Mouse (Mus musculus) thymus, adult 2 months (tissue): Measurements from ENCODE around the gene Zfp385b. TPM values are rescaled to one million over a fixed set of nuclear protein-coding genes. Genes with fewer than 3 reads are reported as not detected.
A peak's percentile ranks its signal among the peaks of the same experiment; 100 is the strongest.

Experiments used
- DNase-seq: peaks from one replicate; pipeline ENCODE4 v3.0.0; 2021
- H3K27ac ChIP-seq: fragments of 200-500 bp; 2 replicates; pipeline ENCODE4 v1.5.1; 2012; ENCODE audit warnings: low read length, control low read depth; ENCODE audit not compliant: control insufficient read depth, insufficient read depth
- H3K27me3 ChIP-seq: fragments of 200-500 bp; 2 replicates; pipeline ENCODE4 v1.6.1; 2012; ENCODE audit warnings: mild to moderate bottlenecking, low read length, moderate library complexity, mixed read lengths; ENCODE audit not compliant: control insufficient read depth, insufficient read depth
- H3K36me3 ChIP-seq: fragments of 200-500 bp; 2 replicates; pipeline ENCODE4 v1.6.1; 2012; ENCODE audit warnings: mild to moderate bottlenecking, low read length, moderate library complexity; ENCODE audit not compliant: control insufficient read depth, insufficient read depth
- H3K4me1 ChIP-seq: fragments of 200-500 bp; replicated peaks from 2 replicates; pipeline ENCODE4 v1.6.1; 2012; ENCODE audit warnings: low read length; ENCODE audit not compliant: control insufficient read depth, insufficient read depth
- H3K4me3 ChIP-seq: fragments of 200-500 bp; 2 replicates; pipeline ENCODE4 v1.5.1; 2012; ENCODE audit warnings: mild to moderate bottlenecking, low read length, control low read depth, moderate library complexity; ENCODE audit not compliant: control insufficient read depth, insufficient read depth
- CTCF ChIP-seq: fragments of 200-500 bp; IDR thresholded peaks from 2 replicates; pipeline ENCODE4 v1.5.1; 2012; ENCODE audit warnings: mild to moderate bottlenecking, control low read depth, low read length, moderate library complexity, borderline replicate concordance; ENCODE audit not compliant: control insufficient read depth, poor library complexity, insufficient read depth; ENCODE audit errors: extremely low read depth
- POLR2A ChIP-seq: fragments of 200-500 bp; IDR thresholded peaks from 2 replicates; pipeline ENCODE4 v1.6.1; 2012; ENCODE audit warnings: mild to moderate bottlenecking, low read length, control low read depth, moderate library complexity; ENCODE audit not compliant: control insufficient read depth, poor library complexity, insufficient read depth; ENCODE audit errors: extremely low read depth
- WGBS: fragments of 180-500 bp; shearing (Covaris S2); methylation state at CpG from one replicate; pipeline ENCODE4 v1.1.7; 2018; 5-methylcytosine and 5-hydroxymethylcytosine counted together
- polyA plus RNA-seq: library from polyadenylated mRNA; depleted of rRNA; stranded (reverse); fragments of >200 nt; gene quantifications from 2 replicates; pipeline ENCODE4 v1.2.3, GENCODE M21; 2012

Gene Zfp385b
- polyA plus RNA-seq, 1 experiment, result 0.84 TPM

DNA sequence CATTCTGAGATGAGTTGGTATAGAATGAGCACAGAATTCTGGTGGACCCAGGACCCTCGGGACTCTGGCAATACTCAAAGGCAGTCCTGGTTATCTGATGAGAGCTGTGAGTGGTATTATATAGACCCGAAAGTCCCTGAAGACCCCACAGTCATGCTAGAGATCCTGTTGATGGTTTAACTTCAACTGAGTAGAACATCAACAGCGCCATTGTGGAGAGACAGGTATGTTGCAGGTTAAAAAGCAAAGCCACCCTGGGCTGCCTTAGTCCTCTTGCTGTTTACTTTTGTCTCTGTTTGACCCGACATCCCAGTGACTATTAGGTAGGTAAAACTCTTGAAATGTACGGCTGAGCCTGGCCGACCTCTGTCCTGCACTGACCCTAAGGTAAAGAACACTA is 431.3 kb downstream of the Zfp385b start:
- Histone ChIP-seq H3K27me3 (no peaks in the 10 kb centered on the region), H3K36me3 (no peaks in the 10 kb centered on the region), H3K4me3 (no peak overlapping the region), H3K4me1 (no peaks in the 10 kb centered on the region), H3K27ac (no peak overlapping the region)
- no peak for DNase-seq
- TF ChIP-seq CTCF (no peak), POLR2A (no peak)
- 89% methylated on average over 6 of the region's 6 CpGs for WGBS

DNA sequence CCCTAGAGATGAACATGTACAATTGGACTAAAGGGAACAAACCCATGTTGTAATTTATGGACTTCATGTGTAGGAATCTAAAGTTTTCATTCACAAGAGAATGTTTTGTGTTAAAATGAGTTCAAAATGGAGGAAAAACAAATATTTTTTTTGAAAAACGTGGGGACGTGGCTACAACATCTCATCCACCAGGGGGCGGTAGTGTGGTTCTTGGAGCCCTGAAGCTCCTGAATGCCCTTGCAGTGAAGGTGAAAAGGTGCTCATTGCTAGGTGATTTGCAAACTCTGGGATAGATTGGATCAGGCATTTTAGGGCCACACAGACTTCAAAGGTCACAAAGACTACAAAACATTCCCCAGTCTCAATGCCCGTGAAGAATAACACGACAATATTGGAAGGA is 432.9 kb downstream of the Zfp385b start:
- H3K27me3 ChIP-seq, result no peaks in the 10 kb centered on the region
- H3K4me3 ChIP-seq, result no peak overlapping the region
- WGBS, result 31% methylated on average over 5 of the region's 5 CpGs
- no peaks in the 10 kb centered on the region for H3K36me3 ChIP-seq
- TF ChIP-seq POLR2A, result no peak
- no peak for TF ChIP-seq CTCF
- H3K27ac ChIP-seq, result no peak overlapping the region
- peak; percentile 33 for DNase-seq
- H3K4me1 ChIP-seq, result no peaks in the 10 kb centered on the region

DNA sequence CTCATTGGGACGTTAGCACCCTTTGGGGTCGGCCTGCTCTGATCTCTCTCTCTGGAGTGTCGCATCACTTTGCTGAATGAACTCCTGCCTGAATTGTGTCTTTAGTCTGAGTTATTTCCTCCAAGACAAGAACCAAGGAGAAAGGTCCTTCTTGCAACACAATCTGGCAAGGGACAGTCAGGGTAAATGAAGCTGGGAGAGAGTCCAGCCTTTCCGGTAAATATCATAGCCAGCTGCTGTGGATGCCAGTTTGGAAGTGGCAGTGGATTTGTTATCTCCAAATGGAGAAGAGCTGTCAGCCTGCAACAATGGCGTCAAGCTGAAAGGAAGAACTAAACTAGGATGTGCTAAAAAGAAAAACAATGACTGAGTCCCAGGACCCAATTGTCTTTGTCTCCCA is 436.7 kb downstream of the Zfp385b start:
- H3K36me3 ChIP-seq, result no peaks in the 10 kb centered on the region
- H3K27me3 ChIP-seq, result no peaks in the 10 kb centered on the region
- DNase-seq, result no peak
- no peak overlapping the region for H3K4me3 ChIP-seq
- no peak overlapping the region for H3K27ac ChIP-seq
- WGBS, result 87% methylated on average over 5 of the region's 5 CpGs
- TF ChIP-seq POLR2A (no peak), CTCF (no peak)
- no peaks in the 10 kb centered on the region for H3K4me1 ChIP-seq

DNA sequence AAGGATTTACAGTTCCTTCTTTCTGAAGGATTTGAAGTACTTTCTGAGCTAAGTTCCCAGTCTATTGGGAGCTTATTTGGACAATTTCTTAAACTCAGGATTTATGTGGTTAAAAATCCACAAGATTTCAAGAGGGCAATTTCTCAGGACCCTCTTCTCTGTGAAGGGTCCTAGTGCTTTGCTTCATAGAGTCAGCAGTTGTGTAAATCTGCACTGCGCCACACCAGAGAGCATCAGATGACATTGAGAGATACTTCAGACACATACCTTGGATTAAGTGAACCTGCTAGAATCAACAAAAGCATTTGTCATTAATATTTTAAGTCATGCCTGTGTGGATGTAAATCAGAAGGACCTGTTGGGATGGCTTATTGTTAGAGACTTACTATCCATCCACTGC is 439.5 kb downstream of the Zfp385b start:
- Histone ChIP-seq H3K27ac (no peak overlapping the region), H3K27me3 (no peaks in the 10 kb centered on the region), H3K4me1 (no peaks in the 10 kb centered on the region), H3K36me3 (no peaks in the 10 kb centered on the region), H3K4me3 (no peak overlapping the region)
- 100% methylated on average over 1 of the region's 1 CpGs for WGBS
- TF ChIP-seq CTCF (no peak), POLR2A (no peak)
- no peak for DNase-seq

DNA sequence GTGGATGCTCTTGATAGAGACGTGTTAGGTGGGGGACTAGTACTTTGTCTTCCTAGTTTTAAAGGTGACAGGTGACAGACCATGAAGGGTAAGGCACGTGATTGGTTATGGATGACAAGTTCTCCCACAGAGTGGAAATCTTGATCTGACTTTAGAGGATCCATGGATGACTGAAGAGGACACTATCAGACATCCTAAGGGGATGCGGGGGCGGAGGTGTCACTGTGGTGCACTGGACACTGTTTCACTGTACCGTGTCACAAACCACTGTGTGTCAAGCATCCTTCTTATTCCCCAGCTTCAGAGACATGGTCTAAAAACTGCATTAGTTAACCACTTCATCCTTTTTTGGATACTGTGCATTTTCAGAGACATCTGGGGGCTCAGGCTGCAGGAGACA is 440.1 kb downstream of the Zfp385b start:
- TF ChIP-seq POLR2A (no peak), CTCF (no peak)
- Histone ChIP-seq H3K27ac (no peak overlapping the region), H3K4me1 (no peaks in the 10 kb centered on the region), H3K36me3 (no peaks in the 10 kb centered on the region), H3K4me3 (no peak overlapping the region), H3K27me3 (no peaks in the 10 kb centered on the region)
- no peak for DNase-seq
- WGBS, result 94% methylated on average over 5 of the region's 5 CpGs

DNA sequence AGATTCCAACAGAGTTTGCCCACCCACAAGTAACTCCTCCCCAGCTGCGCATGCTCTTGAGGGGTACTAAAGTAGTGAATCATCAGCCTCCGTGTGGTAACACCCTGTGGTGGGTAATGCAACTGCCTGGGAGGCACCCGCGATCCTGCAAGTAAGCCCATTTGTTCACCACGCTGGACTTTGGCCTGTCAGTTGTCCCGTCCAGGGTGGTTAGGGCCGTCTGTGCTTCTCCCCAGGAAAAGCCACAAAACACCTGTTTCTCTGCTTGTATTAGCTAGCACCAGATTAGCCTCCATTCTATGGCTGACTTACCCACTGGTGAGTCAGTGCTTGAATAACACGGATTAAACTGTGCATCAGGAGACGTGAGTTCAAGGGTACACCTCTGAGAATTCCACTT is 442.6 kb downstream of the Zfp385b start:
- no peaks in the 10 kb centered on the region for H3K27me3 ChIP-seq
- no peak overlapping the region for H3K27ac ChIP-seq
- H3K4me3 ChIP-seq, result no peak overlapping the region
- no peaks in the 10 kb centered on the region for H3K4me1 ChIP-seq
- 75% methylated on average over 9 of the region's 9 CpGs for WGBS
- no peak for DNase-seq
- H3K36me3 ChIP-seq, result no peaks in the 10 kb centered on the region
- TF ChIP-seq POLR2A (no peak), CTCF (no peak)

DNA sequence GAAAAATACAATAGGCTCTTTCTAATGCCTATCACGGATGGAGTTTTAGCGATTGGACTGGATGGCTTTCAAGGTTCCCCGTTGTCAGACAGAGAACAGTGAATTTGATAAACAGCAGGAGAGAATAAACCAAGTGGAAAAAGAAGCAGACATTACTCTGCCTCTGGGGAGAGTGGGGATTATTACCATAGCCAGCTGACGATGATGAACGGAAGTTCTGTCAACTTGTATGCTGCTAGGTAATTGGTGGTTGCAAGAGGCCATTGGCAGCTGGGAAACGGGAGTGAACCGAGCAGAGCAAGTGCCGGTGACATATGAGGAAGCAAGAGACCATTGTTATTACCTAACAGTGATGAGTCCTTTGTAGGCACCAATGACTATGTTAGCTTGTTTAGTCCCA is 444.3 kb downstream of the Zfp385b start:
- no peak overlapping the region for H3K27ac ChIP-seq
- no peak for DNase-seq
- WGBS, result 93% methylated on average over 8 of the region's 8 CpGs
- H3K4me1 ChIP-seq, result no peaks in the 10 kb centered on the region
- H3K27me3 ChIP-seq, result no peaks in the 10 kb centered on the region
- no peak for TF ChIP-seq CTCF
- TF ChIP-seq POLR2A, result no peak
- H3K4me3 ChIP-seq, result no peak overlapping the region
- H3K36me3 ChIP-seq, result no peaks in the 10 kb centered on the region
